ENCODE assay signal across 9 mouse cellular contexts in genomic region chr17:70363561-70363960, GRCm38 (mm10).
A peak's percentile ranks its signal among the peaks of the same experiment; 100 is the strongest.
DNase-seq lines count a peak whose midpoint lies in the region; ATAC-seq lines count a peak whose summit lies in the region.
"Had no signal": no experiment of that assay in that cellular context is flagged by ENCODE, and none has a peak within 500 bp of the region (broad histone marks: within the 10 kb centered on the region; RNA-seq: fewer than 3 reads in every experiment).

No protein-coding gene starts in this region.

- DNase-seq in neural tube, embryonic 10.5 days (ENCODE audit: extremely low spot score, low spot score), result no peak
- DNase-seq in left cerebral cortex, adult 18-20 months (ENCODE audit: low spot score in 2 of 2), result peak; percentile 52 to 69
- DNase-seq in telencephalon, adult 2 months (ENCODE audit: low read depth, low spot score), result peak; percentile 95
- no peak for DNase-seq in adrenal gland, postnatal 4 days (ENCODE audit: low spot score in 2 of 2)
- DNase-seq in T-cell, adult 2 months (ENCODE audit: low spot score), result no peak
- DNase-seq in spleen, postnatal 14 days (ENCODE audit: low spot score in 2 of 2), result no peak
- DNase-seq: kidney, postnatal 25 days had no signal

- H3K4me2 ChIP-seq in neural tube, embryonic 14.5 days (ENCODE audit: low read depth, low read length), result no peak overlapping the region
- H3K4me2 ChIP-seq in forebrain, embryonic 16.5 days (ENCODE audit: low read length), result no peak overlapping the region

- 0 out of 2 replicates have a peak, but pooled peaks have one; percentile 54 for ATAC-seq in neural tube, embryonic 14.5 days (ENCODE audit: low read depth)
- peak; percentile 99 for ATAC-seq in forebrain, embryonic 16.5 days

- H3K9ac ChIP-seq in neural tube, embryonic 14.5 days (replicated peaks; ENCODE audit: low read depth, low read length), result no peak overlapping the region
- no peak overlapping the region for H3K9ac ChIP-seq in forebrain, embryonic 16.5 days (replicated peaks; ENCODE audit: low read depth, low read length)

- no peaks in the 10 kb centered on the region for H3K36me3 ChIP-seq in neural tube, embryonic 14.5 days (ENCODE audit: control insufficient read depth, insufficient read depth, low read length)
- H3K36me3 ChIP-seq in forebrain, embryonic 16.5 days (ENCODE audit: control insufficient read depth, insufficient read depth), result no peaks in the 10 kb centered on the region

- H3K4me3 ChIP-seq in neural tube, embryonic 14.5 days (ENCODE audit: low read depth, low read length), result no peak overlapping the region
- H3K4me3 ChIP-seq in forebrain, embryonic 16.5 days (replicated peaks; ENCODE audit: low read length), result no peak overlapping the region

- H3K27me3 ChIP-seq in neural tube, embryonic 14.5 days (ENCODE audit: control insufficient read depth, insufficient read depth, low read length), result no peaks in the 10 kb centered on the region
- no peaks in the 10 kb centered on the region for H3K27me3 ChIP-seq in forebrain, embryonic 16.5 days (replicated peaks; ENCODE audit: control insufficient read depth, insufficient read depth, low read length)

- no peaks in the 10 kb centered on the region for H3K9me3 ChIP-seq in neural tube, embryonic 14.5 days (ENCODE audit: control insufficient read depth, low read length)
- H3K9me3 ChIP-seq in forebrain, embryonic 16.5 days (ENCODE audit: control insufficient read depth, low read length), result no peaks in the 10 kb centered on the region

- no peaks in the 10 kb centered on the region for H3K4me1 ChIP-seq in neural tube, embryonic 14.5 days (ENCODE audit: control insufficient read depth, insufficient read depth, low read length)
- H3K4me1 ChIP-seq in forebrain, embryonic 16.5 days (replicated peaks; ENCODE audit: control insufficient read depth, insufficient read depth, low read length), result peaks cover 15% of the 10 kb centered on the region

- 43% methylated on average over 3 of the region's 3 CpGs for WGBS in neural tube, embryonic 14.5 days
- 26% methylated on average over 3 of the region's 3 CpGs for WGBS in forebrain, embryonic 16.5 days

- no peak overlapping the region for H3K27ac ChIP-seq in neural tube, embryonic 14.5 days (ENCODE audit: low read depth, low read length)
- peak overlapping the region; percentile 68 for H3K27ac ChIP-seq in forebrain, embryonic 16.5 days (ENCODE audit: low read length)

Comparison
In these comparisons a context has a peak if more than half of its experiments do, and no peak if none do; other contexts are left out.
1. DNase-seq: peak in left cerebral cortex, adult 18-20 months (2 of 2) and telencephalon, adult 2 months (single experiment); none in neural tube, embryonic 10.5 days (single experiment), adrenal gland, postnatal 4 days (0 of 2), T-cell, adult 2 months (single experiment) and spleen, postnatal 14 days (0 of 2).